Mouse (Mus musculus): ENCODE results near the gene Lsamp. TPM values are rescaled to one million over a fixed set of nuclear protein-coding genes. Genes with fewer than 3 reads are reported as not detected.

Gene Lsamp
- polyA plus RNA-seq, 1 experiment: not detected

- Histone ChIP-seq H3K27me3 (replicated peaks) (no peaks in the 10 kb centered on the region), H3K4me3 (replicated peaks) (no peak overlapping the region), H3K9me3 (no peaks in the 10 kb centered on the region), H3K4me1 (no peaks in the 10 kb centered on the region), H3K36me3 (replicated peaks; ENCODE audit: low read length) (no peaks in the 10 kb centered on the region)
- TF ChIP-seq FLI1 (IDR thresholded peaks at IDR 0.05; ENCODE audit: low read length) (no peak), GATA1 (IDR thresholded peaks at IDR 0.05; ENCODE audit: borderline replicate concordance, low read length) (no peak)
Observed at GRCm38 (mm10) chr16:40446587-40446986, 462.4 kb downstream of the Lsamp start.

- Histone ChIP-seq H3K36me3 (replicated peaks; ENCODE audit: low read length) (no peaks in the 10 kb centered on the region), H3K27me3 (replicated peaks) (no peaks in the 10 kb centered on the region), H3K4me3 (replicated peaks) (no peak overlapping the region), H3K9me3 (0 out of 2 replicates have a peak, but pooled peaks cover 3% of the 10 kb centered on the region), H3K4me1 (no peaks in the 10 kb centered on the region)
- TF ChIP-seq FLI1 (IDR thresholded peaks at IDR 0.05; ENCODE audit: low read length) (no peak), GATA1 (IDR thresholded peaks at IDR 0.05; ENCODE audit: borderline replicate concordance, low read length) (no peak)
Observed at GRCm38 (mm10) chr16:40463411-40464058, 479.4 kb downstream of the Lsamp start.

- no peak overlapping the region for H3K4me3 ChIP-seq (replicated peaks)
- H3K36me3 ChIP-seq (replicated peaks; ENCODE audit: low read length): no peaks in the 10 kb centered on the region
- H3K4me1 ChIP-seq: no peaks in the 10 kb centered on the region
- no peaks in the 10 kb centered on the region for H3K27me3 ChIP-seq (replicated peaks)
- no peak for TF ChIP-seq GATA1 (IDR thresholded peaks at IDR 0.05; ENCODE audit: borderline replicate concordance, low read length)
- TF ChIP-seq FLI1 (IDR thresholded peaks at IDR 0.05; ENCODE audit: low read length): no peak
- H3K9me3 ChIP-seq: 0 out of 2 replicates have a peak, but pooled peaks cover 3% of the 10 kb centered on the region
Observed at GRCm38 (mm10) chr16:40466596-40466995, 482.4 kb downstream of the Lsamp start.

GRCm38 (mm10) chr16:40470946-40471345 lies 486.8 kb downstream of the Lsamp start:
- H3K9me3 ChIP-seq: no peaks in the 10 kb centered on the region
- TF ChIP-seq FLI1 (IDR thresholded peaks at IDR 0.05; ENCODE audit: low read length) (no peak), GATA1 (IDR thresholded peaks at IDR 0.05; ENCODE audit: borderline replicate concordance, low read length) (no peak)

GRCm38 (mm10) chr16:40471967-40472366 lies 487.8 kb downstream of the Lsamp start:
- no peaks in the 10 kb centered on the region for H3K27me3 ChIP-seq (replicated peaks)
- no peaks in the 10 kb centered on the region for H3K9me3 ChIP-seq
- no peak for TF ChIP-seq GATA1 (IDR thresholded peaks at IDR 0.05; ENCODE audit: borderline replicate concordance, low read length)
- TF ChIP-seq FLI1 (IDR thresholded peaks at IDR 0.05; ENCODE audit: low read length): no peak

More at GRCm38 (mm10) chr16:40470946-40471345, 486.8 kb downstream of the Lsamp start:
- H3K36me3 ChIP-seq (replicated peaks; ENCODE audit: low read length): no peaks in the 10 kb centered on the region
- no peak overlapping the region for H3K4me3 ChIP-seq (replicated peaks)
- no peaks in the 10 kb centered on the region for H3K27me3 ChIP-seq (replicated peaks)
- no peaks in the 10 kb centered on the region for H3K4me1 ChIP-seq

GRCm38 (mm10) chr16:40491606-40492005 lies 507.4 kb downstream of the Lsamp start:
- H3K36me3 ChIP-seq (replicated peaks; ENCODE audit: low read length): no peaks in the 10 kb centered on the region
- H3K4me3 ChIP-seq (replicated peaks): no peak overlapping the region
- H3K4me1 ChIP-seq: no peaks in the 10 kb centered on the region
- no peaks in the 10 kb centered on the region for H3K27me3 ChIP-seq (replicated peaks)
- TF ChIP-seq GATA1 (IDR thresholded peaks at IDR 0.05; ENCODE audit: borderline replicate concordance, low read length): no peak
- TF ChIP-seq FLI1 (IDR thresholded peaks at IDR 0.05; ENCODE audit: low read length): no peak
- no peaks in the 10 kb centered on the region for H3K9me3 ChIP-seq

More at GRCm38 (mm10) chr16:40471967-40472366, 487.8 kb downstream of the Lsamp start:
- H3K4me1 ChIP-seq: no peaks in the 10 kb centered on the region
- no peaks in the 10 kb centered on the region for H3K36me3 ChIP-seq (replicated peaks; ENCODE audit: low read length)
- H3K4me3 ChIP-seq (replicated peaks): no peak overlapping the region

GRCm38 (mm10) chr16:40504262-40504960 lies 520.2 kb downstream of the Lsamp start:
- Histone ChIP-seq H3K4me3 (replicated peaks) (no peak overlapping the region), H3K4me1 (no peaks in the 10 kb centered on the region), H3K27me3 (replicated peaks) (no peaks in the 10 kb centered on the region), H3K36me3 (replicated peaks; ENCODE audit: low read length) (no peaks in the 10 kb centered on the region), H3K9me3 (no peaks in the 10 kb centered on the region)
- TF ChIP-seq GATA1 (IDR thresholded peaks at IDR 0.05; ENCODE audit: borderline replicate concordance, low read length): no peak
- TF ChIP-seq FLI1 (IDR thresholded peaks at IDR 0.05; ENCODE audit: low read length): no peak

- no peaks in the 10 kb centered on the region for H3K9me3 ChIP-seq
- no peaks in the 10 kb centered on the region for H3K27me3 ChIP-seq (replicated peaks)
- no peak for TF ChIP-seq FLI1 (IDR thresholded peaks at IDR 0.05; ENCODE audit: low read length)
- TF ChIP-seq GATA1 (IDR thresholded peaks at IDR 0.05; ENCODE audit: borderline replicate concordance, low read length): no peak
- H3K4me1 ChIP-seq: no peaks in the 10 kb centered on the region
- H3K36me3 ChIP-seq (replicated peaks; ENCODE audit: low read length): no peaks in the 10 kb centered on the region
- no peak overlapping the region for H3K4me3 ChIP-seq (replicated peaks)
Observed at GRCm38 (mm10) chr16:40509146-40510030, 525.2 kb downstream of the Lsamp start.

- Histone ChIP-seq H3K9me3 (no peaks in the 10 kb centered on the region), H3K4me3 (replicated peaks) (no peak overlapping the region)
- no peak for TF ChIP-seq FLI1 (IDR thresholded peaks at IDR 0.05; ENCODE audit: low read length)
- TF ChIP-seq GATA1 (IDR thresholded peaks at IDR 0.05; ENCODE audit: borderline replicate concordance, low read length): no peak
Observed at GRCm38 (mm10) chr16:40536754-40537153, 552.6 kb downstream of the Lsamp start.

More at GRCm38 (mm10) chr16:40536754-40537153, 552.6 kb downstream of the Lsamp start:
- H3K36me3 ChIP-seq (replicated peaks; ENCODE audit: low read length): no peaks in the 10 kb centered on the region
- H3K27me3 ChIP-seq (replicated peaks): no peaks in the 10 kb centered on the region
- H3K4me1 ChIP-seq: no peaks in the 10 kb centered on the region
